Mouse (Mus musculus): ENCODE results near the gene Hexim1.

GRCm38 (mm10) chr11:103076581-103076980 is 39.5 kb upstream of the Hexim1 start:
- TF ChIP-seq CTCF (IDR thresholded peaks at IDR 0.05; ENCODE audit: borderline replicate concordance, insufficient read depth, low read depth, low read length) (no peak), POLR2A (IDR thresholded peaks at IDR 0.05; ENCODE audit: borderline replicate concordance, insufficient read depth, low read length) (no peak)

Measured in cerebellum, adult 2 months (tissue).